Mouse (Mus musculus) layer of hippocampus, adult 2 months (tissue): Measurements from ENCODE around the gene Epx. TPM values are rescaled to one million over a fixed set of nuclear protein-coding genes. Genes with fewer than 3 reads are reported as not detected.

Experiments used
- DNase-seq, 2 experiments: peaks; one replicate each; pipeline ENCODE4 v3.0.0; 2022; ENCODE audit warnings: low spot score in 2 of 2
- H3K27ac ChIP-seq: fragments of 200-600 bp; 2 replicates; pipeline ENCODE4 v1.8.1; 2022
- H3K4me3 ChIP-seq: fragments of 200-600 bp; 2 replicates; pipeline ENCODE4 v1.8.1; 2022; ENCODE audit warnings: mild to moderate bottlenecking
- CTCF ChIP-seq: fragments of 200-600 bp; conservative IDR thresholded peaks from 2 replicates; pipeline ENCODE4 v1.8.1; 2022; ENCODE audit warnings: antibody characterized with exemption, mild to moderate bottlenecking, moderate library complexity
- total RNA-seq, 2 experiments: library from RNA; stranded (reverse); gene quantifications; 2 replicates each; pipeline ENCODE4 v1.2.3; 2021

Gene Epx
- total RNA-seq, 2 experiments from 2014 or later: not detected

GRCm38 (mm10) chr11:87816707-87817442 lies 58.5 kb downstream of the Epx start:
- Histone ChIP-seq H3K27ac (peak overlapping the region; percentile 61), H3K4me3 (peak overlapping the region; percentile 63)
- TF ChIP-seq CTCF: peak; percentile 95
- DNase-seq: peak; percentile 44 to 64

- Histone ChIP-seq H3K4me3 (no peak overlapping the region), H3K27ac (no peak overlapping the region)
- no peak for DNase-seq
- no peak for TF ChIP-seq CTCF
These were observed 60.5 kb downstream of the Epx start for GRCm38 (mm10) chr11:87814831-87815230.

Other genes with a start within 250 kb of the Epx start
- 1 to 10 TPM; 3.1 to 3.9 TPM for gene Rnf43, start 212.8 kb downstream of the Epx start, total RNA-seq
- gene Supt4a, start 138.0 kb downstream of the Epx start, total RNA-seq: 10 to 100 TPM; 72.1 to 72.8 TPM
- gene Tspoap1, start 115.0 kb downstream of the Epx start, total RNA-seq: 100 to 1,000 TPM; 155 to 175 TPM
- not detected for gene Mpo, start 82.0 kb downstream of the Epx start, total RNA-seq
- under 1 TPM; 0.27 to 0.64 TPM for gene Lpo, start 47.2 kb downstream of the Epx start, total RNA-seq
- 1 to 10 TPM; 5.7 to 5.9 TPM for gene Mks1, start 22.3 kb downstream of the Epx start, total RNA-seq
- not detected for gene Olfr462, start 16.7 kb upstream of the Epx start, total RNA-seq
- not detected for gene Olfr463, start 21.9 kb upstream of the Epx start, total RNA-seq
- gene Olfr464, start 45.4 kb upstream of the Epx start, total RNA-seq: not detected
- gene Dynll2, start 112.0 kb upstream of the Epx start, total RNA-seq: 100 to 1,000 TPM; 447 to 467 TPM
- gene Srsf1, start 171.8 kb upstream of the Epx start, total RNA-seq: 100 to 1,000 TPM; 234 TPM
- 10 to 100 TPM; 22.0 to 22.7 TPM for gene Vezf1, start 192.7 kb upstream of the Epx start, total RNA-seq
- 10 to 100 TPM; 31.1 to 35.3 TPM for gene Cuedc1, start 222.5 kb upstream of the Epx start, total RNA-seq